Mouse (Mus musculus): ENCODE measurements around the gene Zhx3. TPM values are rescaled to one million over a fixed set of nuclear protein-coding genes. Genes with fewer than 3 reads are reported as not detected.

Gene Zhx3
- polyA plus RNA-seq, 1 experiment from 2014 or later = 12.0 TPM

GRCm38 (mm10) chr2:160881462-160882101 lies 8.8 kb upstream of the Zhx3 start:
- no peaks in the 10 kb centered on the region for H3K36me3 ChIP-seq
- no peak for ATAC-seq (ENCODE audit: insufficient number of reproducible peaks, insufficient read depth, low FRiP score, low TSS enrichment)
- H3K27ac ChIP-seq = no peak overlapping the region
- no peak overlapping the region for H3K9ac ChIP-seq
- no peak overlapping the region for H3K4me2 ChIP-seq (replicated peaks)
- H3K4me1 ChIP-seq = no peaks in the 10 kb centered on the region
- H3K4me3 ChIP-seq = no peak overlapping the region
- H3K27me3 ChIP-seq = no peaks in the 10 kb centered on the region
- H3K9me3 ChIP-seq = no peaks in the 10 kb centered on the region
- 59% methylated on average over 6 of the region's 6 CpGs for WGBS

DNA sequence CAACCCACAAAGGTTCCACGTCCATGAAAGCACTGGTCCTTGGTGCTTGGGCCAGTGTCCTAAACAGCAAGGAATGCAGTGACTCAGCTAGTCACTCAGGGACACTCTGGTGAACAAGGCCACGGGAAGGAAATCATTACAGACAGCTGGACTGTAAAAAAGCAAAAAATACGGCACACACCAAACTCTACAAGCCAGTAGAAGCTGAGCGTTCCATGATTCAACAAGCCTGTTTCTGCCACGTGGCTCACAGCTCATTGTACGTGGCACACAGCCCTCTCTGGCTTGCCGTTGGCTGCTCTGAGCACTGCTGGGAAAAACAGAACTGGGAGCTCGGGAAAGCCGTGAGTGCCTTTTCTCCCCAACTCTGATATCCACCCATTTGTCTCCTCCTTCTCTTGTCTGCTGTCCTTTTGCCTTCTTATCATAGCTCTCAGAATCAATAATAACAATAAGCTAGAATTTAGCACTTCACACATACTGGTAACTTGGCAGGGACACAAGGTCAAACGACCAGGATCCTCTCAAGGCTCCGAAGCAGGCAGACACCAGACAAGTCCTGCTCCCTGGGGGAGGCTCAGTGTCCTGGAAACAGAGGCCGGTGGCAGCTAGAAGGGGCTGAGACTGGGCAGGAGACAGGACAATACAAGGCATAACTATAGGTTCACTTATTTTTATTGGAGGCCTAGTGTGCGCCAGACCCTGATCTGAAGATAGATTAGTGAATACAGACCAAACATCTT lies 7.8 kb upstream of the Zhx3 start, which contains the start of gene Lpin3:
TSS of gene Lpin3 (plus strand) at position 218 of the 743 bp plus-strand sequence.
- no peaks in the 10 kb centered on the region for H3K36me3 ChIP-seq
- no peaks in the 10 kb centered on the region for H3K9me3 ChIP-seq
- no peak within 1 kb of the TSS for H3K4me2 ChIP-seq (replicated peaks)
- no peak within 1 kb of the TSS for H3K9ac ChIP-seq
- no peak for ATAC-seq (ENCODE audit: insufficient number of reproducible peaks, insufficient read depth, low FRiP score, low TSS enrichment)
- H3K27ac ChIP-seq = no peak within 1 kb of the TSS
- H3K27me3 ChIP-seq = no peaks in the 10 kb centered on the region
- H3K4me3 ChIP-seq = no peak within 1 kb of the TSS
- H3K4me1 ChIP-seq = no peaks in the 10 kb centered on the region
- 69% methylated on average over 13 of the region's 13 CpGs for WGBS

DNA sequence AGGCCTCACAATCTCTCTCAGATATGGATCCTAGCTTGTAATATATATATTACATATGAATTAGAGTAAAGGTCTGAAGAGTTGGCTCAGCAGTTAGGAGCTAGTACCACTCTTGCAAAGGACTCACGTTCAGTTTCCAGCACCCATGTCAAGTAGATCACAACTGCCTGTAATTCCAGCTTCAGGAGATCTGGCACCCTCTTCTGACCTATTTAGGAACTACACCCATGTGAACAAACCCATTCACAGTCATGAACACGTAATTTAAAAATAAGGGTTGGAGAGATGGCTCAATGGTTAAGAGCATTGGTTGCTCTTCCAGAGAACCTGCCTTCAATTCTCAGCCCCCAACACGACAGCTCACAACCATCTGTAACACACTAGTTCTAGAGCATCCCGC lies 3.3 kb upstream of the Zhx3 start:
- no peak overlapping the region for H3K9ac ChIP-seq
- ATAC-seq (ENCODE audit: insufficient number of reproducible peaks, insufficient read depth, low FRiP score, low TSS enrichment) = no peak
- no peak overlapping the region for H3K4me3 ChIP-seq
- no peak overlapping the region for H3K4me2 ChIP-seq (replicated peaks)
- no peaks in the 10 kb centered on the region for H3K27me3 ChIP-seq
- no peaks in the 10 kb centered on the region for H3K36me3 ChIP-seq
- H3K9me3 ChIP-seq = no peaks in the 10 kb centered on the region
- peaks cover 5% of the 10 kb centered on the region for H3K4me1 ChIP-seq
- WGBS = 77% methylated on average over 4 of the region's 4 CpGs
- no peak overlapping the region for H3K27ac ChIP-seq

GRCm38 (mm10) chr2:160874231-160874877 lies 1.6 kb upstream of the Zhx3 start:
- Histone ChIP-seq H3K9ac (no peak overlapping the region), H3K4me1 (peaks cover 5% of the 10 kb centered on the region), H3K4me2 (replicated peaks) (no peak overlapping the region), H3K27ac (no peak overlapping the region), H3K4me3 (no peak overlapping the region), H3K9me3 (no peaks in the 10 kb centered on the region), H3K27me3 (no peaks in the 10 kb centered on the region), H3K36me3 (no peaks in the 10 kb centered on the region)
- WGBS = 76% methylated on average over 5 of the region's 5 CpGs
- ATAC-seq (ENCODE audit: insufficient number of reproducible peaks, insufficient read depth, low FRiP score, low TSS enrichment) = no peak

- ATAC-seq (ENCODE audit: insufficient number of reproducible peaks, insufficient read depth, low FRiP score, low TSS enrichment) = peak; percentile 87
- peak overlapping the region; percentile 97 for H3K27ac ChIP-seq
- peaks cover 5% of the 10 kb centered on the region for H3K4me1 ChIP-seq
- under 1% methylated on average over 45 of the region's 47 CpGs for WGBS
- no peaks in the 10 kb centered on the region for H3K36me3 ChIP-seq
- H3K9ac ChIP-seq = peak overlapping the region; percentile 96
- peak overlapping the region; percentile 86 for H3K4me3 ChIP-seq
- H3K27me3 ChIP-seq = no peaks in the 10 kb centered on the region
- peak overlapping the region; percentile 85 for H3K4me2 ChIP-seq (replicated peaks)
- no peaks in the 10 kb centered on the region for H3K9me3 ChIP-seq
Observed at GRCm38 (mm10) chr2:160872395-160872794, 403 bp downstream of the Zhx3 start.

GRCm38 (mm10) chr2:160871310-160871709 lies 1.5 kb downstream of the Zhx3 start:
- no peak for ATAC-seq (ENCODE audit: insufficient number of reproducible peaks, insufficient read depth, low FRiP score, low TSS enrichment)
- Histone ChIP-seq H3K9ac (no peak overlapping the region), H3K9me3 (no peaks in the 10 kb centered on the region), H3K27ac (no peak overlapping the region), H3K36me3 (no peaks in the 10 kb centered on the region), H3K4me3 (no peak overlapping the region), H3K27me3 (no peaks in the 10 kb centered on the region), H3K4me2 (replicated peaks) (no peak overlapping the region), H3K4me1 (peaks cover 5% of the 10 kb centered on the region)
- WGBS = 81% methylated on average over 3 of the region's 3 CpGs

DNA sequence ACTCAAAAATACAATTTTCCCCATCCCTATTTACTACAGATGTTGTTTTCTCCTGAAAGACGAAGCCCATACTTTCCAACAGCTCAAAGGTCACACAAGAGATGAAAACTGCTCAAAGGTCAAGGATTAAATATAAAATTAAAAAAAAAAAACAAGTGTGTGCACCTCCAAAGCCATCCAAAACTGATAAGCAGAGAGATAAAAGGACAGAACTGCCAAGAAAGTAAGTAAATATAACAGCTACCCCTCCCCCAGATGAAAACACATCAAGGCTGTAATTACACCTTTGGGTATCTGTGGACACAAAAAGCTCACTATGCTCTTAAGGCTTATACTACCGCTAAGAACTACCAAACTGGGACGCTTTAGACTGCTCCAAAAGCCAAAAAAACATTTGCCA lies 3.4 kb downstream of the Zhx3 start:
- ATAC-seq (ENCODE audit: insufficient number of reproducible peaks, insufficient read depth, low FRiP score, low TSS enrichment) = no peak
- Histone ChIP-seq H3K36me3 (no peaks in the 10 kb centered on the region), H3K27ac (no peak overlapping the region), H3K9ac (no peak overlapping the region), H3K27me3 (no peaks in the 10 kb centered on the region), H3K4me2 (replicated peaks) (no peak overlapping the region), H3K4me1 (peaks cover 5% of the 10 kb centered on the region), H3K4me3 (no peak overlapping the region), H3K9me3 (no peaks in the 10 kb centered on the region)
- WGBS = 65% methylated on average over 3 of the region's 3 CpGs

GRCm38 (mm10) chr2:160865266-160865665 lies 7.5 kb downstream of the Zhx3 start:
- 80% methylated on average over 2 of the region's 2 CpGs for WGBS
- no peaks in the 10 kb centered on the region for H3K4me1 ChIP-seq
- no peaks in the 10 kb centered on the region for H3K36me3 ChIP-seq
- no peak overlapping the region for H3K9ac ChIP-seq
- H3K27me3 ChIP-seq = no peaks in the 10 kb centered on the region
- no peak for ATAC-seq (ENCODE audit: insufficient number of reproducible peaks, insufficient read depth, low FRiP score, low TSS enrichment)
- H3K27ac ChIP-seq = no peak overlapping the region
- H3K9me3 ChIP-seq = no peaks in the 10 kb centered on the region
- no peak overlapping the region for H3K4me2 ChIP-seq (replicated peaks)
- no peak overlapping the region for H3K4me3 ChIP-seq

GRCm38 (mm10) chr2:160864112-160864511 lies 8.7 kb downstream of the Zhx3 start:
- no peak overlapping the region for H3K4me2 ChIP-seq (replicated peaks)
- H3K27me3 ChIP-seq = no peaks in the 10 kb centered on the region
- no peaks in the 10 kb centered on the region for H3K36me3 ChIP-seq
- H3K9me3 ChIP-seq = no peaks in the 10 kb centered on the region
- H3K27ac ChIP-seq = no peak overlapping the region
- WGBS = 82% methylated on average over 1 of the region's 1 CpGs
- no peaks in the 10 kb centered on the region for H3K4me1 ChIP-seq
- no peak overlapping the region for H3K9ac ChIP-seq
- no peak for ATAC-seq (ENCODE audit: insufficient number of reproducible peaks, insufficient read depth, low FRiP score, low TSS enrichment)
- H3K4me3 ChIP-seq = no peak overlapping the region

DNA sequence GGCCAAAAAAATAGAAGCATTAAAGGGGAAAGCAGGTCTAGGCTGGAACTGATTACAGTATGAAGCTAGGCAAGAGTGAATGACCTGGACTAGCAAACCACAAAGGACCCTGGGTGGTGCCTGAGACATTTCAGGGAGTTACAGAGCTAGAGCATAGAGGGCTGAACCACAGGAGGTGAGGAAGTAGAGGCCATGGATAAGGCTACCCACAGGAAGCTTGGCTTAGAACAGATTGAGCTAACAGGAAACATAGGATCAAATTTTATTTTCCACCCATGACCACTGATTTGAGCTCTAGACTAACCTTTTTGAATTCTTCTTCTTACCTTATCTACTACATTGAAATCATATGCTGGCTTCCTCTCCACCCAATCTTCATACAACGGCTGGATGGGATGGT lies 12.4 kb downstream of the Zhx3 start:
- H3K27me3 ChIP-seq = no peaks in the 10 kb centered on the region
- H3K4me2 ChIP-seq (replicated peaks) = no peak overlapping the region
- WGBS = 58% methylated on average over 1 of the region's 1 CpGs
- H3K4me3 ChIP-seq = no peak overlapping the region
- H3K9me3 ChIP-seq = no peaks in the 10 kb centered on the region
- no peak for ATAC-seq (ENCODE audit: insufficient number of reproducible peaks, insufficient read depth, low FRiP score, low TSS enrichment)
- no peaks in the 10 kb centered on the region for H3K36me3 ChIP-seq
- no peak overlapping the region for H3K27ac ChIP-seq
- no peak overlapping the region for H3K9ac ChIP-seq
- H3K4me1 ChIP-seq = no peaks in the 10 kb centered on the region

DNA sequence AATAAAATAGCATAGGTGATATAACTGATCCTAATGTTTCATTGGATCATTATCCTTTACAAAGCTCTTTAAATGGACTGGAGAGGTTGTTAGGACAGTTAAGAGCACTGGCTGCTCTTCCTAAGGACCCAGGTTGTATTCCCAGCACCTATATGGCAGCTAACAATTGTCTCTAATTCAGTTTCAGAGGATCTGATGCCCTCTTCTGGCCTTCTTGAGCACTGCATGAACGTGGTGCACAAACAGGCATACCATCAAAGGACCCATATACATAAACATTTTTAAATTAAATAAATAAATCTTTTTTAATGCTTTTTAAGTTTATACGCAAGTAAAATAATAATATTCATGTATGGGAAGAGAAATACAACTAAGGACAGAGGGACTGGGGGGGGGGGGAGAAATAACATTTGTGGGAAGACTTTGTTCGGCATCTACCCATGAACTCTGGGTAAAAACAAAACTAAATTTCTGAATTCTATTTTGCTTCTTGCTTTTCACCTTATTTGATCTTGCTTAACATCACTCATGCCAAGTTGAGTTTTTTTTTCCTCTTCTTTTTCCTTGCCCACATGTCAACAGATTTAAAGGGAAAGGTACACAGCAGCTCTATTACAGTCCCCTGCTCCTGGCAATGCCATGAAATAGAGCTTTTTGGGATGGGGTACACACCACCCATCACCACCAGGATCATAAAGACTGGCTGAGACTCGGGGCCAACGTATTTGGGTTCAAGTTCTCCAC lies 16.3 kb downstream of the Zhx3 start:
- ATAC-seq (ENCODE audit: insufficient number of reproducible peaks, insufficient read depth, low FRiP score, low TSS enrichment) = no peak
- WGBS = 75% methylated on average over 5 of the region's 5 CpGs
- no peak overlapping the region for H3K27ac ChIP-seq

More for the DNA sequence above, 16.3 kb downstream of the Zhx3 start:
- Histone ChIP-seq H3K27me3 (no peaks in the 10 kb centered on the region), H3K9ac (no peak overlapping the region), H3K9me3 (no peaks in the 10 kb centered on the region), H3K4me3 (no peak overlapping the region), H3K4me1 (no peaks in the 10 kb centered on the region), H3K36me3 (no peaks in the 10 kb centered on the region), H3K4me2 (replicated peaks) (no peak overlapping the region)
